Mouse (Mus musculus): ENCODE measurements at regions not wholly inside any gene's neighbourhood (a gene's known extent, or its start where the extent isn't known, plus 50 kb on each side); places are given as distances from the start of the nearest gene placed in this dataset.

DNA sequence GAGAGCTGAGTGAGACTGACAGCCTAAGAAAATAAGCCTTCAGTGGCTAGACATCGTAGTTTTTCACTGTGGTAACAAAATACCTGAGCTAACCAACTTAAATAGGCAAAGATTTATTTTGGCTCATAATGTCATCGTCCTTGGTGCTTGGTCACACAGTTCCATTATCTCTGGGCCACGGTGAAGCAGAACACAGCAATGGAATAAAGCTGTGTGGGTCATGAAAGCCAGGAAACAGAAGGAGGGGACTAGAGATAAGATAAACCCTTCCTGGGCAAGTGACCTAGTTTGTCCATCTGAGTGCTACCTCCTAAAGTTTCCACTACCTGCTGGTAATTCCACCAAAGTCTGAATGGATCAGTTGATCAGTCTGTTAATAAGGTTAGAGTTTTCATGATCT is 134.8 kb upstream of the Gm5129 start:
- DNase-seq (ENCODE audit: extremely low spot score), result no peak

DNA sequence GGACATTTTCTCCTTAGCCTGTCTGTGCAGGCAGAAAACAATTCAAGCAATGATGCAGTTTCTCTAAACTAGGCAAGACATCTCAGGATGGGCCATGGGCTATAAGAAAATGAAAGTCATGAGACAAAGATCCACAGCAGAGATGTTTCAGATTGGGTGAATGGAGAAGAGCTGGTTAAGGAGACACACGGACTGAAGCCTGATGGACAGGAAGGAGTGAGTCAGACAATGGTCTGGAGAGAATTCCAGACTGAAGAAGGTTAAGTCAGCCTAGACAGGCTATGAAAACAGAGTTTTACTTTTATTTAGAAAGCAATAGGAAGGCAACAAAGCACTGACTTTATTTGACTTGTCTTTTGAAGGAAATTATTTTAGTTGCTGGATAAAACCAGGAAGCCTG is 137.5 kb upstream of the Il6 start:
- no peak for DNase-seq (ENCODE audit: extremely low spot score)

DNA sequence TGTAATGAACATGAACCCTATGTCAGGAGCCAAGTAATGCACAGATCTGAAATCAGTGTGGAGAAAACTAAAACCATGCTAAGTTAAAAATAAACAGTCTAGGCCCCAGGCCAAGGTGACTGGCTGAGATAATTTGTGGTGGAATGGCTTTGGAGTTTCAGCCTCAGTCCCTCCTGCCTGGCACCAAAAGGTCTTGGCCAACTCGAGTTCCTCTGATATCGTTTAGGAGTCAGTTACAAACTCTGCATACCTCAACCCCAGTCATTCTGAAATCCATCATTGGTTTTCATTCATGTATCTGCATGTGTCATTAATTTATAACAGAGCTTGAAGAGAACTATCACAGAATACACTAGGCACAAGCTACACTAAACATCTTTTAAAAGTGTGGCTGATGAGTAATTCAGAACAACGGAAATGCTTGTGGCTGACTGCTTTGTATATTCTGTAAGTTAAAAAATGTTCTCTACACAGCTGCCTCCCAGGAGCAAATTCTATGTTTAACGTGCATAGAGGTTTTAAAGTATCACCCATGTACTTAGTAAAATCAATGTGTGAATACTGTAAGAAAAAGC is 125.6 kb upstream of the Il6 start:
- DNase-seq (ENCODE audit: extremely low spot score), result no peak

DNA sequence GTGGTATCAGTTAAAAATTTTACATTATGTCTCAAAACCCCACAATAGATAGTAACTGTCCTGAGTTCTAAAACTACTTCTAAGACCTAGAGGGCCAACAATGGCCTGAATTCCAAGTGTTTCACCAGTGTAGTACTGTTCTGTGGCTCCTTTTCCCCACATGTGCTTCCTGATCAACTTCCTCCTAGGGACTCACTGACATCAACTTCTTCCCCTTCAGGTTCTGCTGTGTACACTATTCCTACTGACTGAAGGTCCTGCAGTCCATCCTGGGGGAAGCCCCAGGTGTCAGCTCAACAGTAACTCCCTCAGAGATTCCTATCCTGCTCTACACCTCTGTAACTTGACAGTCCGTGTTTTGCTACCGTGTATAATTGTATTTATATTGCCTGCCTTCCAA is 120.6 kb upstream of the Il6 start:
- DNase-seq (ENCODE audit: extremely low spot score), result no peak

DNA sequence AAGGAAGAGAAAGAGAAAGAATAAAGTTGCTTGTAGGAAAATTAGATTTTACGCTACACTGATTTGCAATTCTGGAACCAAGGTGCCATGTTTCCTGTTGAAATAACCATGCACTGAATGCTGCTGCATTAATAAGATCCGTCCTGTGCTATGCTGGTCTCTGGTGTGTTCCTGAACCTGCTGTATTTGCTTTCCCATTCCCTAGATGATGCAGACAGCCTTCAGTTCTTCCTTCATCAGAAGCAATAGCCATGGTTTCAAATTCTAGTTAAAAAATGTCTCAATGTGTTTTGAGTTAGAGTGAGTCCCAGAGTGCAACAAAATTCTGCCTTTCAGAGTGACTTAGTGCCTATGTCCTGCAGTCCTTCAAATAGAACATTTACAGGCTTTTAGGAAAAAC is 120.1 kb upstream of the Il6 start:
- no peak for DNase-seq (ENCODE audit: extremely low spot score)

DNA sequence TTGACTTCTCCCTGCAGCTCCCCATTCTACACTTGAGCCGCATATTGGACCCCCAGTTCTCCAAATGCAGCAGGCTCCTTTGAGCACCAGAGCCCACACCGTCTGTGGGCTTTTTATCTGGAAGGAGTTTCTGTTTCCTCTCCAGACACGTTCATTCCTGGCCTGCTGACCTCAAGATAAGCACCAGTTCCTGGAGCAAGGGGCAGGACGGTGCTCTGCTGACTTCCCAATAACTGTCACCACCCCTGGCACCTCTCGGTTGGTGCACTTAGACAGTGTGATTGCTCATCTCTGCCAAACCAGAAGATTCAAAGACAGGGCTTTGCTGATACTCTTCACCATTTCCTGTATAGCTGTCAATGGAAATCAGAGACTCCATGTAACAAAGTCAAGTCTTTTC is 119.1 kb upstream of the Il6 start:
- DNase-seq (ENCODE audit: extremely low spot score), result no peak

DNA sequence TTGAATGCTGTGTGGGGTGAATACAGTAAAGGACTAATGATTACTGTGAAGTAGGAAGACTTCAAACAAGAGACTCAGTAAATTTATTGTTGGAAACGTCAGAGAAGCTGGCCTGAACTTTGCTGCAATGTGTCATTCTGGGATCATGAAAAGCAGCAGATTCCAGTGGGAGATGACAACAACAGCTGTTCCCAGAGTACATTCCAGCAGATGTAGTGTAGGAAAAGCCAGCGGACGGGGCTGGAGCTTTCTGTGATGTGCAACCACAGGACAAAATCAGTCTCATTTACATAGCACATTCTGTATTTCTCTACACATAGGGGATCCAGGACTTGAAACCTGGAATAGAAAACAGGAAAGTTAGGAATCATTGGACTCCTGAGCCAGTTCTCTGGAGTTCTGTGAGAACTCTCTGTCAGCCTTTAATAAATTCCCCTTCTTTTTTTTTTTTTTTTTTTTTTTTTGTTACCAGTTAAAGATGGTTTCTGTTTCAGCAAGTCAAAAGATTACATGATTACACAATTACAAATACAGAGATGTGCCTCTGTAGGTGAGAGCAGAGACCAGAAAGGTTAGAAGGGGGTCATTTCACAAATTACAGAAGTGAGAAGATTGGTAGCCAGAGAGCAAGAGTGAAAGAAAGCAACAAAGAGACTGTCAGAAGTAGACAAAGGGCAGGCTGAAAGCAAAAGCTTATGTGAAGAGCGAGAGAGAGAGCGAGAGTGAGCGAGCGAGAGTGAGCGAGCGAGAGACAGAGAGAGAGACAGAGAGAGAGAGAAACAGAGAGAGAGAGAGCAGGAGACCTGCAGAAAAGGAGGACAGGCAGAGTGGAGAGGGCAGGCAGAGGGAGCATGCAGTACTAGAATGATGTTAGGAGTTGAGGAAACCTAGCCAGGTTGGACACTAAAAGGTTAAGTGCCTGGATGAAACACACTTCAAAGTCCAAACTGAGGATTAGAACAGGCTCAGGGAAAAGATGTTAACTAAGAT is 118.0 kb upstream of the Il6 start:
- DNase-seq (ENCODE audit: extremely low spot score), result peak; percentile 16

DNA sequence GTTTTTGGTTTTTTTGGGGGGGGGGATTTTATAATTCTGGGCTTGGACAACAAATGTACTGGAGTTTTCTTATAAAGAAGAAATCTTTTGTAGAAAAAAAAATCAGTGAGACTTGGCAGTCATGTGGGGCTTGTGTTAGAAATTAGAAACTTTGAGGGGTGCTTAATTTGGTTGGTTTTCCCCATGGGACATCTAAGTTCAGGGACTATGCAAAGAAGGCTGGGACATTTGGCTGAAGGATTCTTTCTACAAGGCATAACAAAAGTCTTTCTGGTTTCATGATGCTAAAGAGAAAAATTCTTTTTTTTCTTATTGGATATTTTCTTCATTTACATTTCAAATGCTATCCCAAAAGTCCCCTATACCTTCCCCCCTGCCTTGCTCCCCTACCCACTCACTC is 115.3 kb upstream of the Il6 start:
- DNase-seq (ENCODE audit: extremely low spot score), result no peak

DNA sequence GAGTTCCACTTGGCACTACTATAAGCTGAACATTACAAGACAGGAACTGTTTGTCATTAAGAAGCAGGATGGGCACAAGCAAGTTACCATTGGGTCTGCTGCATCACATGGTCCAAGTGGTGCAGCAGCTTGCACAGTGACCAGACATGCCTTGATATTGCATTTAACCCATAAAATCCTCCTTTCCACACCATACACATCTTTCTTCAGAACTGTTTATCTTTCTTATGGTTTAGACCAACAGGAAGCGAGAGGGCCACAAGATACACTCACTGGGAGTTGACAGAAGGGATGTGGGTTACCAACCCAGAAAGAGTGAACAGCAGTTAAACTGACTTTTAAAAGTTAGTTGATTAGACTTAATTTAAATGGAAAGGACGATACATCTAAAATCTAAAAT is 111.2 kb upstream of the Il6 start:
- DNase-seq (ENCODE audit: extremely low spot score), result no peak

DNA sequence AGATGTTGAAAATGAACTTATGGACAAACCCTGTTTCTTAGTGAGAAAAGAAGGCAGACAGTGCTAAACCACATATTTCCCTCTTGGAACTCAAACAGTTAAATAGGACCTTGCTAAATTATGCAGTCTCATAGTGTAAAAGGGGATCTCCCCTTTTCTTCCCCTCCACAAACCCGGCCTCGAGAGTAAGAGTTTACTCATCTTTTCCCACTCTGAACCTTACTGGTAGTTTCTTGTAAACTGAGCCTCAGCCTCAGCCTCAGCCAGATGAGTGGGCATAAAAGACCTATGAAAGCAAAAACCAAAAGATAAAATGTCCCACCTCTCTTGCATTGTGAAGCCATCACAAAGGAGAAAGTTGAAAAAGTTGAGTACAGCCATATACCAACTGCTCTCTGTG is 92.6 kb upstream of the Il6 start:
- no peak for DNase-seq (ENCODE audit: extremely low spot score)

DNA sequence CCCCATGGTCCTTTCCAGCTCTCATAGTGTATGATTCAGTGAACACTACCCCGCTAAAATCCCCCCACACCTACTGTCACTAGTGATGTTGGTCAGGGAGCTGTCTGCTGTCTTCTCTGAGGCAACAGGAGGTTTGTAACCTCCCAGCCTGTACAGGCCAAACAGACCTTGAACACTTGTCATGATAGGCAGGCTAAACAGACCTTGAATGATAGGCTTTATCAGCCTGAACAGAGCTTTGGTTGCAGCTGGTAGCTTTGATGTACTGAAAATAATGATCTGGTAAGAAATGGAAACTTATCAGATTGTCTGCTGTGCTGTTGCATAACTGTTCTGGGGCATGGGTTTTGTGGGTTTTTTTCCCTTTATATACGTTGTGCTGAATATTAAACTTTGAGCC is 87.4 kb upstream of the Il6 start:
- DNase-seq (ENCODE audit: extremely low spot score), result no peak

DNA sequence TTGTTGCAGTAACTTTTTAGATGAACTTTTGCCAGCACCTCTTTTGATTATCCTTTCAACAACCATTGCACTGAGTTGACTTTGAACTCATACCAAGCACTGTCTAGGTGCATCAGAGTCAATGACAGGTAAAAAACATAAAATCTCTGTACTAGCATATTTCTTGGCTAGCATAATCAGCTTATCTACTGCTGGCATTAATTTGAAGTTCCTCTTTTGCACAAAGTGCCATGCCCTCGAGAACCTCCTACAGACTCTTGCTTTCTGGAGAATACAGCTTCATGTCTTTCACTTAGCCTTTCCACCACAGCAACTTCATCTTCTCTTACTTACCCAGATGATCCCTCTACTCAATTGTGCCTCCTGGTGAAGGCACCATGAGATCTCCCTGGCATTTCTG is 85.3 kb upstream of the Il6 start:
- no peak for DNase-seq (ENCODE audit: extremely low spot score)

DNA sequence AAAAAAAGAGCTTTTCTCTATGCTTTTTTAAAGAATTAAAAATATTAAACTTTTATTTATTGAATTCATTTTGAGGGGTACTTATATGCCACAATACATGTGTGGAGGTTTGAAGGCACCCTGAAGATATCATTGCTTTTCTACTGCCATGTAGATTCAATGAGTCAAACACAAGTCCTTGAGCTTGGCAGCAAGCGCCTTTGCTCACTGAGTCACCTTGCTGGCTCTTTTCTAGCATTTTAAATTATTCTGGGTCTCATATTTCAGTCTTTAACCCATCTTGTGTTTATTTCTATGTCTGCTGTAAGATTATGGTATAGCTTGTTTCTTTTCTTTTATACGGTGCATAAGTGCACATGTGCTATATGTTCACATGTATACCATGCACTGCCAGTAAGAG is 83.5 kb upstream of the Il6 start:
- DNase-seq (ENCODE audit: extremely low spot score), result no peak

DNA sequence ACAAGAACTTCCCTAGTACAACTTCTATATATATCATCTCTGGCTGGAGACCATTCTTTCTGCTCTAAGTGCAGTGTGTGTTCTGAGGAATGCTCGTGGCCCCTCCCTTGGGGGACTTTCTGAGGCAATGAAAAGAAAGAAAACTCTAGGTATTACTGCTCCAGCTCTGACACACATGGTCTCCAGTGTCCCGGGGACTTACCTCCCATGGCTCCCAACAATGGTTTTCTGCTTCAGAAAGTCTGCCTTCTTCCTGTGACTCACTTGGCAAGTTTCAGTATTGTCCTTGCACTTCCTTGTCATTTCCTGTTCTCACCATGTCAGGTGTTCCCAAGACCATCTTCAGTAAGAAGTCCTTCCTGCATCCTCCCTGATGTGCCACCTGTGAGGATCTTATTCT is 65.7 kb upstream of the Il6 start:
- no peak for DNase-seq (ENCODE audit: extremely low spot score)

DNA sequence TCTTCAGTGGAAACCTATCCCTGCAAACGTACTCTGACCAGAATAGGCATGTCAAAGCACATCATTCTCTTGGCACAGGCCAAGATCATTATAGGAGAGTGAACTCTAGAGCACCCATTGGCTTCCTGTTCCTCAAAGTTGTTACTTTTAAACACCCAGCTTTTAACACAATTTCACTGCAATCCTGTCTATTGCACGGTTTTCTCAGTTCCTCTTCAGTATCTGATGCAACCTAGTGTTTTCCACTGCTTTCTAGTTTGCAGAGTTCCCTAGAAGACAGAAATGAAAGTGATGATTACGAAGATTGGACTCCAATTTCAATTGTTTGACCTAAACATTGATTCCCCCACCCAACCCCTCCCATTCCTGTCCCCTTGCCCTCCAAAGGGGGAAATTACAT is 64.8 kb upstream of the Il6 start:
- DNase-seq (ENCODE audit: extremely low spot score), result no peak

DNA sequence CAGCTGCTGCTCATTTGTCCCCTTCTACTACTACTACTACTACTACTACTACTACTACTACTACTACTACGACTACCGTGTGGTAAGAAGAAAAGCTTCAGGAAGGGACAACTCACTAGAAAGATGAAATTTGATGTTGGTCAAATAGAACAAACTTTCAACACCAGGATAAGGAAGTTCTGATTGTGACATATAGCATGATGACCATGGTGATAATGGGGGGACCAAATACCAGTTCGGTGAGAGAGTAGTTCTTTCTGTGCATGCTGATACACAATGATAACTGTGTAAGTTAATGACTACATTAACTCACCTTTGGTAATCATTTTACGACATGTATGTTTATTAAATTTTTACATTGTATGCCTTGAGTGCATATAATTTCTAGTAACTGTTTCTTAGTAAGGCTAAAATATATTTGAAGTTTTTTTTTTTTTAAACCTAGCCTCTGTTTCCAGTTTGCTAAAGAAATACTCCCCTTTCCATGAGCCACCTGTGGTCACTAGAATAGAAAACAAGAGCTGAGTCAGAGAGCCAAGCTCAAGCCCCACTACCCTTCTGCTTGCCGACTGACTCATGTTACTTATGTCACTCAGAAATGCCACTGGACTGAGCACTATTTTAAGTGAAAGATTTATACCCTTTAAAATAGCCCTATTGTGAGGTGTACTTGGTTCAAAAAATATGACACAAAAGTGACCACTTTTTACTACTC is 62.3 kb upstream of the Il6 start:
- no peak for DNase-seq (ENCODE audit: extremely low spot score)

DNA sequence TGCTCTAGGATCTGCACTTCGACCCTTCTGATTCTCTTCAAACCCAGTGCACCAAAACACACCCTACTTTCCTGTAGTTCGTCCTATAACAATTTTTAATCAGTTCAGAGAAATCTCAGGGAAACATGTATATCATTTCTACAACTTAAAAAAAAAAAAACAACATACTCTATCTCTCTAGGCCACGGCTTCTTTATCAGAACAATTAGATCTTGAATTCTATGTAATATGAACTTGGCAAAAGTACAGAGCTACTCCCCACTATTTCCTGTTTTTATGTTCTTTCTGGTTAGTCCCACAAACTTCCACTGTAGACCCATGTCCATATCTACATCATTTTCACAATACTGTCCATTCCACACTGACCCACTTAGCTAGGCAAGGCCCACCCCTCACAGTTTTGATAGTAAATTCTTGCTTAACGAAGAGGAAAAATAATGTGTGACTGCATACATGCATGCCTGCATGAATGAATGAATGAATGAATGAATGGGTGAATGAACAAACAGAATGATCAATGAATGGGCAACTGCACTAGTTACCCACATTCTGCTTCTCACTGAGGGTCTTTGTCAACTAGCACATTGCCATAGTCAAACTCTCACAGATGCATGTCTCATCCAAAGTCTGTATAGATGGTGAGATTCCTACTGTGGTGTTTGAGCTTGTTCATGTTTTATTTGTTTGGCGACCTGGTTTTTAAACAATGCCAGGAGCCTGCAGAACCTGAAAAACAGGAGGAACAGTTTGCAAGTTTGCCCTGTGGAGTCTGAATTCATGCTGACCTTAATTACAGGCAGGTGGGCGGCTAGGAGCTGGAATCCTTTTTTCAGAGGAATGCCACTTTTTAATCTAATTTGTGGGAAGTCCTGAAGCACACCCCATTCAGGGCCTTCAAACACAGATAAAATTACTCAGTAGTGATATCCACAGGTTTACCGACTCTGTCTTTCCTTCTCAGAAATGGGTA is 61.2 kb upstream of the Il6 start:
- DNase-seq (ENCODE audit: extremely low spot score), result no peak
